Mouse (Mus musculus) thymus, adult 2 months (tissue): ENCODE measurements at regions not wholly inside any gene's neighbourhood (a gene's known extent, or its start where the extent isn't known, plus 50 kb on each side); places are given as distances from the start of the nearest gene placed in this dataset.

Experiments
- DNase-seq: peaks from one replicate; pipeline ENCODE4 v3.0.0; 2021
- H3K27ac ChIP-seq: fragments of 200-500 bp; 2 replicates; pipeline ENCODE4 v1.5.1; 2012; ENCODE audit warnings: low read length, control low read depth; ENCODE audit not compliant: control insufficient read depth, insufficient read depth
- H3K27me3 ChIP-seq: fragments of 200-500 bp; 2 replicates; pipeline ENCODE4 v1.6.1; 2012; ENCODE audit warnings: mild to moderate bottlenecking, low read length, moderate library complexity, mixed read lengths; ENCODE audit not compliant: control insufficient read depth, insufficient read depth
- H3K36me3 ChIP-seq: fragments of 200-500 bp; 2 replicates; pipeline ENCODE4 v1.6.1; 2012; ENCODE audit warnings: mild to moderate bottlenecking, low read length, moderate library complexity; ENCODE audit not compliant: control insufficient read depth, insufficient read depth
- H3K4me1 ChIP-seq: fragments of 200-500 bp; replicated peaks from 2 replicates; pipeline ENCODE4 v1.6.1; 2012; ENCODE audit warnings: low read length; ENCODE audit not compliant: control insufficient read depth, insufficient read depth
- H3K4me3 ChIP-seq: fragments of 200-500 bp; 2 replicates; pipeline ENCODE4 v1.5.1; 2012; ENCODE audit warnings: mild to moderate bottlenecking, low read length, control low read depth, moderate library complexity; ENCODE audit not compliant: control insufficient read depth, insufficient read depth
- CTCF ChIP-seq: fragments of 200-500 bp; IDR thresholded peaks from 2 replicates; pipeline ENCODE4 v1.5.1; 2012; ENCODE audit warnings: mild to moderate bottlenecking, control low read depth, low read length, moderate library complexity, borderline replicate concordance; ENCODE audit not compliant: control insufficient read depth, poor library complexity, insufficient read depth; ENCODE audit errors: extremely low read depth
- POLR2A ChIP-seq: fragments of 200-500 bp; IDR thresholded peaks from 2 replicates; pipeline ENCODE4 v1.6.1; 2012; ENCODE audit warnings: mild to moderate bottlenecking, low read length, control low read depth, moderate library complexity; ENCODE audit not compliant: control insufficient read depth, poor library complexity, insufficient read depth; ENCODE audit errors: extremely low read depth
- WGBS: fragments of 180-500 bp; shearing (Covaris S2); methylation state at CpG from one replicate; pipeline ENCODE4 v1.1.7; 2018; 5-methylcytosine and 5-hydroxymethylcytosine counted together

GRCm38 (mm10) chr17:88287861-88288260, 152.7 kb upstream of the Foxn2 start:
- DNase-seq = no peak
- Histone ChIP-seq H3K36me3 (no peaks in the 10 kb centered on the region), H3K4me3 (no peak overlapping the region), H3K27me3 (no peaks in the 10 kb centered on the region), H3K27ac (no peak overlapping the region), H3K4me1 (no peaks in the 10 kb centered on the region)
- TF ChIP-seq POLR2A (no peak), CTCF (no peak)
- 89% methylated on average over 1 of the region's 1 CpGs for WGBS

- no peaks in the 10 kb centered on the region for H3K27me3 ChIP-seq
- no peaks in the 10 kb centered on the region for H3K4me1 ChIP-seq
- WGBS = 71% methylated on average over 4 of the region's 4 CpGs
- TF ChIP-seq POLR2A = no peak
- TF ChIP-seq CTCF = no peak
- H3K27ac ChIP-seq = no peak overlapping the region
- no peaks in the 10 kb centered on the region for H3K36me3 ChIP-seq
- DNase-seq = no peak
- H3K4me3 ChIP-seq = no peak overlapping the region
These were observed 143.0 kb upstream of the Foxn2 start for GRCm38 (mm10) chr17:88297520-88297919.

- H3K4me1 ChIP-seq = peaks cover 2% of the 10 kb centered on the region; the same call in 1 of the 2 replicates
- peak; percentile 18 for DNase-seq
- 75% methylated on average over 2 of the region's 2 CpGs for WGBS
- H3K27me3 ChIP-seq = no peaks in the 10 kb centered on the region
- no peak for TF ChIP-seq CTCF
- no peak for TF ChIP-seq POLR2A
- H3K4me3 ChIP-seq = no peak overlapping the region
- no peaks in the 10 kb centered on the region for H3K36me3 ChIP-seq
- no peak overlapping the region for H3K27ac ChIP-seq
These were observed 136.5 kb upstream of the Foxn2 start for GRCm38 (mm10) chr17:88303991-88304390.

- DNase-seq = no peak
- H3K27me3 ChIP-seq = no peaks in the 10 kb centered on the region
- H3K4me1 ChIP-seq = peaks cover 2% of the 10 kb centered on the region; the same call in 1 of the 2 replicates
- 87% methylated on average over 9 of the region's 9 CpGs for WGBS
- no peak overlapping the region for H3K4me3 ChIP-seq
- no peak overlapping the region for H3K27ac ChIP-seq
- TF ChIP-seq POLR2A (no peak), CTCF (no peak)
- H3K36me3 ChIP-seq = no peaks in the 10 kb centered on the region
These were observed 135.3 kb upstream of the Foxn2 start for GRCm38 (mm10) chr17:88305165-88305564.

- no peak for DNase-seq
- TF ChIP-seq CTCF (no peak), POLR2A (no peak)
- Histone ChIP-seq H3K27ac (no peak overlapping the region), H3K4me3 (no peak overlapping the region), H3K27me3 (no peaks in the 10 kb centered on the region), H3K4me1 (peaks cover 2% of the 10 kb centered on the region; the same call in 1 of the 2 replicates), H3K36me3 (no peaks in the 10 kb centered on the region)
- 95% methylated on average over 9 of the region's 9 CpGs for WGBS
These were observed 134.2 kb upstream of the Foxn2 start for GRCm38 (mm10) chr17:88306325-88306724.

GRCm38 (mm10) chr17:88307082-88307481, 133.4 kb upstream of the Foxn2 start:
- peaks cover 2% of the 10 kb centered on the region; the same call in 1 of the 2 replicates for H3K4me1 ChIP-seq
- no peak overlapping the region for H3K27ac ChIP-seq
- no peak for TF ChIP-seq POLR2A
- no peak for TF ChIP-seq CTCF
- no peak overlapping the region for H3K4me3 ChIP-seq
- no peaks in the 10 kb centered on the region for H3K27me3 ChIP-seq
- 50% methylated on average over 4 of the region's 4 CpGs for whole genome bisulfite sequencing
- DNase-seq = no peak
- H3K36me3 ChIP-seq = no peaks in the 10 kb centered on the region

- Histone ChIP-seq H3K36me3 (no peaks in the 10 kb centered on the region), H3K27me3 (no peaks in the 10 kb centered on the region), H3K27ac (no peak overlapping the region), H3K4me3 (no peak overlapping the region), H3K4me1 (peaks cover 2% of the 10 kb centered on the region; the same call in 1 of the 2 replicates)
- DNase-seq = no peak
- no peak for TF ChIP-seq POLR2A
- TF ChIP-seq CTCF = no peak
- WGBS = 98% methylated on average over 9 of the region's 9 CpGs
These were observed 132.7 kb upstream of the Foxn2 start for GRCm38 (mm10) chr17:88307826-88308225.

GRCm38 (mm10) chr17:88312876-88313275, 127.6 kb upstream of the Foxn2 start:
- no peaks in the 10 kb centered on the region for H3K27me3 ChIP-seq
- TF ChIP-seq CTCF (no peak), POLR2A (no peak)
- no peak overlapping the region for H3K4me3 ChIP-seq
- WGBS = 99% methylated on average over 2 of the region's 2 CpGs
- H3K4me1 ChIP-seq = peaks cover 12% of the 10 kb centered on the region
- no peak overlapping the region for H3K27ac ChIP-seq
- peak; percentile 18 for DNase-seq
- H3K36me3 ChIP-seq = no peaks in the 10 kb centered on the region
